Mouse (Mus musculus) lung, postnatal 4 days (tissue): ENCODE results near the gene Thap7.
"Not testable (repeated sequence)": the region's sequence is repeated elsewhere in the genome, so short reads cannot be mapped to it uniquely, and the experiment has no call there.

Experiments
- DNase-seq, 2 experiments: peaks; one replicate each; pipeline ENCODE4 v3.0.0; 2021

Gene Thap7

DNA sequence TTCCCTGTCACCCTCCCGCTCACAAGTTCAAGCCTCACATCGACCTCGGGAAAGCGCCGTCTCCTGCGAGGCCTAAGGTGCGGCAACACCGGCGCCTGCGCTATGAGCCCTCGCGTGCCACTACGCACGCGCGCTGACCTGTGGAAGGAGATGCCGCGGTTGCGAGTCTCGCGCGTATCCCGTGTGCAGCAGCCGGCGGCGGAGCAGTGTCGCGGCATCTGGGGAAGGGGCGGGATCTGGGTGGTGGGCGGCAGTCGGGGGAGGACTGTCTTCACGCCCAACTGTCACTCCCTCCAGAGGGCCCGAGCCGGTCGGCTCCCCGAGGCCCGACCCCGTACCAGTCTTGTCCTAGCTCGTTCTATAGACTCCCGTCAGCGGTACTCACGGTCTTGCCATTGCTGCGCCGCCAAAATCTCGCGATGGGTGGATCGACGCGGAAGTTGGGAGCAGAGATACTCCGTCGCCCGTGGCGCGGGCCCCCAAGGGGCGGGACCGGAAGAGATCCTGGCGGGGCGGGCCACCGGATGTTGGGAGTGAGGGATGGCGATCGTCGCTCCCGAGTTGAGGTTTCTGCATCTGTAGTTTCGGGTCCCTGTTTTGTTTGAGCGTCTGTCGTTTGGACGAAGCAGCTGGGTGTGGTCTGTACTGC, at the start of gene Thap7:
Thap7 (minus strand) TSS at position 497 of the 649 bp plus-strand sequence.
- DNase-seq: peak; percentile 97 to 98

DNA sequence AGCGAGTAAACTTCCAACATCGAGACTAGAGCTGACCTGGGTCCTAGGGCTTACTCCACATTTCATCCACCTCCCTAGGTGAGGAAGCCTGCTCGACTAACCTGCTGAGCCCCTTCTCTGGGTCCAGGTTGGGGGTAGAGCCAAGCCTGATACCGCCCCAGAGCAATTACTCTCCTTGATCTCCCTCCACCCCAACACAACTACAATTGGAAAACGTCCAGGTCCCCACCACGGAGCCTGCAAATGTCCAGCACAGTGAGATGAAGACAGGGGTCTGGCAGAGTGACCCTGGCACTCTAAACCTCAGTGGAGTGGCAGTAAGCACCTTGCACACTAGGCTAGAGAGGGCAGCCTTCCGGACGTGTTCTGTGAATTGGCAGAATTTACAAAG, 45.9 kb upstream of the Thap7 start:
- DNase-seq: no peak

DNA sequence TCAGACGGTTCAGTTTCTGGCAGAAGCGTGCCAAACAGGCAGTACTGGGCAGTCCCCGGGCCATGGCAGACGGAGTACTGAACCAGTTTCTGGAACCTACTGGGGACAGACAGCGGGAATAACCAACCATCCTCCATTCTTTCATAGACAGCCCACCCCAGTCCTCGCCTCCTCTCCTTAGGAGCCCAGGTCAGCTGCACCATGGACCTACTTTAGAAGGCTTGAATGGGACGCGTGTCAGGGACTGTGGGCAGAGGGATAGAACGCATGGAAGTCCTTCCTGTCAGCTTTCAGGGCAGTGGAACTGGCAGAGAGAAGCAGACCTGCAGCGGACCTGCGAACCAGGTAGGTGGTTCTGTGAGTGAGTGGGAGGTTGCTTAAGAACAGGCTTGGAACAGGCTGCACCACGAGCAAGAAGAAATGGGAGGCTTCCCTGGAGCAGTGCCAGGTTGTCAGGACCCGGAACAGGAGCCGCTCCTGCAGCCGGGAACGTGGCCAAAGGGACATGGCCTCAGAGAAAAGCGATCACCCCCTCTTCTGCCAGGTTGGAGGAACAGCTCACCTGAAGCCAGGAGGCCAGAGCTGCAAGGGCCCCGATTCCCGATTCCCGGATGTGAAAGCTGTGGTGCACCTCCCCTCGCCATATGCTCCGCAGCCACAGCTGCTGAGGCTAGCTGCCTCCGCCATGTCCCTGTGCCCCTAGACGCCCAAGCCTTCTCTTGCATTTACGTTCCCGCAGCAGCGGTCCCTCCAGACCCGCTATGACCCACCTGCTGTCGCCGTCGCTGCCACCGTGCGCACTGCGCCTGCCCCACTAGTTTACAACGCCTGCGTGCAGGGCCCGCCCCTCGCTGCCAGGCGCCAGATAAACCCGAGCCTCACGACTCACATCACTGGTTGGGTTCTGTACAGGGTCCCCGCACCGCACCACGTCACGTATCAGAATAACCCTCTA, 45.2 kb upstream of the Thap7 start:
- peak; percentile 76 to 84 for DNase-seq

DNA sequence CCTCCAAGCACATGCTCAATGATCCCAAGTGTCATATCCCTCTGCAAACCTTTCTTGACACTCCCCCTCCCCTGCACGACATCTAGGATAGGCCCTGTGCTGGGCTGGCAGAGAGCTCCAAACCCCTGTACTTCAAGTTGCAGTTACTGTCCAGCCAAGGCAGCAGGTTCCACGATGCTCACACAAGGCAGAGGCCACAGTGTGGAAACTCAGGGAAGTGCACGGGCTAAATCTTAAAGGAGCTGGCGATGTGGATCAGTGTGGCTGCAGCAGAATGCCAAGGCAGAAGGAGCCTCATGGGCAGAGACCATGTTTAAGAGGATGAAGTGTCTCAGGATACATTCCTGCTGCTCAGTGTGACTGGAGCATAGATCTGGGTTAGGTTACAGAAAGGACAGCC, 35.2 kb upstream of the Thap7 start:
- no peak for DNase-seq

DNA sequence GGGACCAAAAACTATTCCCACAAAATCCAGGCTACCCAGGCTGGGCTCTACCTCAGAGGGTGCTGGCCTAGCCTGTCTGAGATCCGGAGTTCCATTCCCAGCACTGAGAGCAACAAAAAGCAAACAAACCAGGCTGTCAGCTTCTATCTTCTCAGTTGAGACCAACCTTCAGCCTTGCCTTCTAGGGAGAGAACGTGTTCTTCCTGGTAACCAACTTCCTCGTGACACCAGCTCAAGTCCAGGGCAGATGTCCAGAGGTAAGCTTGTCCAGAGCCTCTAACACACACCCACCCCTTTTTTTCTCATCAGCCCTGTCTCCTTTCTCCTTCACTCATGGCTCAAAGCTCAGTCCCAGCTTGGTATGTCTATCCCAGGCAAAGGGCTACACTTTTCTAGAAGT, 33.8 kb upstream of the Thap7 start:
- DNase-seq: no peak

GRCm38 (mm10) chr16:17564221-17564620, 33.3 kb upstream of the Thap7 start:
- DNase-seq: no peak

- DNase-seq: no peak
Measured at GRCm38 (mm10) chr16:17563580-17563979, 32.6 kb upstream of the Thap7 start.

- peak; percentile 64 to 70 for DNase-seq
Measured at GRCm38 (mm10) chr16:17561751-17562208, 30.8 kb upstream of the Thap7 start, which contains the start of gene P2rx6. Gene P2rx6 (plus strand): TSS chr16:17561885.

GRCm38 (mm10) chr16:17561128-17561750, 30.3 kb upstream of the Thap7 start, which contains the start of gene Lrrc74b:
Gene Lrrc74b (minus strand): TSS chr16:17561247.
- peak; percentile 82 to 91 for DNase-seq

DNA sequence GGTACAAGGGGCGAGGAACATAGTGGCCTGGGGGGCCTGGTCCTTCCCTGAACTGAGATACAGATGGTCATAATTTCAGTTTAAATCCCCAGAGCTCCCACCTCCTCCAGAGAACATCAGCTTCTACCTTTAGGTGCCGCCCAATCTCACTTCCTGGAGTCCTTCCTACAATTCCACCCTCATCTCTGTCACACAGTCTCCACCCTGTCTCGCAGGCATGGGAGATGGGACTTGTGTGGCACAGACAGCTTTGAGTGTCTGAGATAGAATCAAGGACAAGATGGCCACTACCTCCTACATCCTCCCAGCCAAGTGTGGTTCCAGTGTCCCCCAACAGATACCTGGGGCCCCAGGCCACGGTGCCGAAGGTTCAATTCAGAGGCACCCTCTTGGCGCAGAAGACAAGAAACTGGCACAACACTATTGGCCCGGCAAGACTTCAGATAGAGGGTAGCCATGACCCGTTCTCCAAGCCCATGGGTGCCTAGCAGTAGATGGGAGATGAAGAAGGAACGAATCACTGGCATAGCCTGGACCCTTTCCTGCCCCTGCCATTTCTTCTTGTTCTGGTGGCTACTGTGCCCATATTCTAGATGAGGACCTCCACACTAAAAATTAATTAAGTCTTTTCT, 28.6 kb upstream of the Thap7 start:
- no peak for DNase-seq

GRCm38 (mm10) chr16:17558811-17559210, 27.9 kb upstream of the Thap7 start:
- no peak for DNase-seq

GRCm38 (mm10) chr16:17557947-17558480, 27.1 kb upstream of the Thap7 start:
- peak; percentile 59 to 77 for DNase-seq

- DNase-seq: no peak
Measured at GRCm38 (mm10) chr16:17556907-17557306, 26.0 kb upstream of the Thap7 start.

GRCm38 (mm10) chr16:17556180-17556579, 25.2 kb upstream of the Thap7 start:
- no peak for DNase-seq

DNA sequence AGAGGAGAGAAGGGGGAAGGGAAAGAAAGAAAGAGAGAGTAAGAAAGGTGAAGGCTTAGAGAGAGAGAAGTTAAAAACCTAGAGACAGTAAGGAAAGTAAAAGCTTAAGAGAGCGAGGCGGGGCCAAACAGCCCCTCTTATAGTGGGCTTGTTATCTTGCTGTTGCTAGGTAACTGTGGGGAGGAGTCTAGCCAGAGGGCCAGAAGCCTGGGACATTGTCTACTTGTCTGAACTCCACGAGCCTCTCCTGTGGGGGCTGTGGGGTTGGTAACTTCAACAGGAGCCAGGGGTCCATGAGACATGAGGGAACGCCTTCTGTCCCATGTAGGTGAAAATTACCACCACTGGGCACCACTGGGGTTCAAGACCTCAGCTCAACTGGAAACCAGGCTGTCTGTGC, 23.8 kb upstream of the Thap7 start:
- DNase-seq: not testable (repeated sequence)

GRCm38 (mm10) chr16:17553910-17554685, 23.2 kb upstream of the Thap7 start:
- peak; percentile 75 to 89 for DNase-seq

GRCm38 (mm10) chr16:17552837-17553236, 21.9 kb upstream of the Thap7 start:
- DNase-seq: no peak

DNA sequence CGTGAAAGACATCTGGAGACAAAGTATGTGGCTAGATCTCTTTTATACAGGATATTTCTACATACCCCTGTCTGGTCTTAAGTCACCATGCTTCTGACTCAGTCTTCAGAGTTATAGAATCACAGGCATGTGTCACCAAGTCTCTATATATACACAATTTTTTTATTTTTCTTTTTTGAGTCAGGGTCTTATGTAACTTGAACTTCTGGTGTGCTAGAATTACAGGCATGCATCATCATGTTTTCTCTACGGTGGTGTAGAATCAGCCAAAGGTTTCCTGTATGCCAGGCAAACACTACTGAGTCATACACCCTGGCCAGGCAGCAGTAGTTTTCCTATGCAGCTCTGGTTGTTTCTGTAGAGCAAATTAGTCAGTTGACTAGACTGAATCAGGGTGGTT, 11.7 kb upstream of the Thap7 start:
- DNase-seq: no peak

- DNase-seq: no peak
Measured at GRCm38 (mm10) chr16:17536584-17536983, 5.6 kb upstream of the Thap7 start.

GRCm38 (mm10) chr16:17532676-17533329, 1.9 kb upstream of the Thap7 start:
- no peak for DNase-seq

DNA sequence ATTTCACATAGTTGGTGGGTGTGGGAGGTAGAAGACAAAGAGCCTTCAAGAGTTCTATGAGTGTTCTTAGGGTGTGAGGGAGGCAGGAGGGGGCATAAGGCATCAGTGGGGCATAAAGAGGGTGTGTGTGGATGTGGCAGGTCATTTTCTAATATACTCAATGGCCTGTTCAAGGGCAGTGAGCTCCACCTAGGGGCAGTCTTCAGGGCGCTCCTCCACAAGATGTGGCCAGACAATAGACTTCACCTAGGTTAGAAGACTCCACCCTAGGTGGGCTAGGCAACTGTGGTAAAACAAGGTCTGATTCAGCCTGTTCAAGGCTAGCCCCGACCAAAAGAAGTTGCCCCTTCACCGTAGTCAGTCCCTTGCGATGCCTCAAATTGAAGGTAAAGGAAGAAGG, 1.3 kb upstream of the Thap7 start:
- peak in 1 of 2 experiments; percentile 38 for DNase-seq
